Mouse (Mus musculus): ENCODE measurements around the gene Gm37240.
A peak's percentile ranks its signal among the peaks of the same experiment; 100 is the strongest.

Gene Gm37240

DNA sequence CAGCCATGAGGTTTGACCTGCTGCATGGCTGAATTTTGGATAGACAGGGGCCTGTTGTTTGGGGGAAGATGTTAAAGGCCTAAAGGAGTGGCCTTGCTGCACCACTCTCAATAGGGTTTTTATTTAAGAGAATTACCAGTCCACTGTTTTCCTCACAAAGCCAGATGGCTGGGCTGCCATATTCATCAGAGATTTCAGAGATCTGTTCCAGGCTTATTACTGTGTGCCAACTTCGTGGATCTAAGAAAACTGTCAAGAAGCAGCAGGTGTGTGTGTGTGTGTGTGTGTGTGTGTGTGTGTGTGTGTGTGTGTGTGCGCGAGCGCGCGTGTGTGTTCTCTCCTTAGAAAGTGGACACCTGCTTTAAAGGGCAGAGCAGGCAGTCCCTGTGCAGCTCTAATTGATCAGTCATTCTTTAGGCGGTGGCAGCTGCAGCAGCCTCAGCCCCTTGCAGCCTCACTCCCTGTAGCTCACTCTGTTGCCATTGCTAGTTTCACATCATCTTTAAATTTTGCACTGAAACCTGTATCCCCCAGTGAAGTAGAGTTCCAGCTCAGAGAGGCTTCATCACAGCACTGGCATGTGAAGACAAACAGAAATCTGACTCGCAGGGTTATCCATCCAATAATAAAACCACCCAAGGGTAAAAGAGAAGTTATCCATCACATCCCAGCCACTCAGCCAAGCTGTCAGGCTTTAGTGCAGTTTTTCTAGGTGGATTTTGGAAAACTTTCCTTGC lies 252.8 kb downstream of the Gm37240 start:
- no peak for DNase-seq (ENCODE audit: low spot score in 2 of 2)

DNA sequence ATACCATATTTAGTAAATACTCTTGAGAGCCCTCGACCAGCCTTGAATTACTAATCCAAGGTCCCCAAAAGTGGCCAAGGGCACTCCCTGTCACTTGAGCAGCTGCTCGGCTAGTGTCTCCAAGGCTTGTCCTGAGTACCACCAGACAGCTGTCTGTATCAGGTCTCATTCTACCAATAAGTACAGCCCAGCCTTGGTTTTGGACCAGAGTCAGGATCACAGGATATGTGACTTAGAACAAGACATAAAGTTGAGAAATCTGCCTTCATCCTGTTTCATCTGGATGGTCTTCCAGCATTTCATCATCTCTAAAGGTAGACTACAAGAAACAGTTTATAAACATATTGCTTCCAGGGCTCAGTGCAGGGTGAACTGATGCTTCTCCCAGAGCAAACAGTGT lies 253.6 kb downstream of the Gm37240 start:
- DNase-seq (ENCODE audit: low spot score in 2 of 2) = no peak

DNA sequence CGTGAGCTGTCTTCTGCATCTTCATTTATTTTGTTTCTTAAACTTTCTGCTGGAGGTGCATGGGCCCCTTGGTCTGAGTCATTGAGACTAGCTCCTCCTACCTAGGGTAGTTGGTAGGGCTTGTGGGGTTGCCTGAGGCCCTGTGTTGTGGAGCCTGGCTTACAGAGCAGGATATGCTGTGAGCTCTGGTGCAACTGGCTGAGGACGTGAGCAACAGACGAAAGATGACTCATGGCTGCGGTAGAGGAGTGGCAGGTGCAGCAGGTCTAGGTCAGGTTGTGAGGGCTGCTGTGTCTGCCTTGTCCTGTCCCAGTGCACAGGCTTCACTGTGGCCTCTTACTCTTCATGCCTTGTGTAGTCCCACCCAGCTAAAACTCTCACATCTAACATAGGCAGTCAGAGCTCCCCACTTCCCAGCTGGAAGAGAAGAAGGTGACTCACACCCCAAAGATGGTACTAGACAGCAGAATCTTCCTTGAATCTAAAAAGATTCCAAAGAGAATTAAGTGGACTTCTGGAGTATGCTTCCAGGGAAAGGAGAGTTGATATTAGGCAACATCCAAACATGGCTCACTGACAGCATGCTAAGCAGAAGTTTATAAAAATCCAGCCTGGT lies 257.3 kb downstream of the Gm37240 start:
- no peak for DNase-seq (ENCODE audit: low spot score in 2 of 2)

DNA sequence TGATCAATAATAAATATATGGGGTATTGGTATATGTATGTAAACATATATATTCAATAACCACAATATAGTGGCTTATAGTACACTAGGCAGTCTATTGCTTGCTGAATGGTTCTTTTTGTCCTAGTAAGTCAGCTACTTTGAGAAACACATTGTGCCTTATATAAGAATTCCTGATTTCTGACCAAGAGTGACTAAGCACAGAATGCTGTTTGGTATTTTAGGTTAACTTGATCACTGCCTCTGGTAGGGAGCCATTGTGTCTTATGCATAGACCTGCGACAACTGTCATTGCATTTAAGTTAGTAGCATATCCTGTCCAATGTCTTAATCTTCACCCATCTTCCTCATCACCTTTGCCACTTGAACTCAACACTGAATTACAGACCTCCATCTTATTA lies 267.6 kb downstream of the Gm37240 start:
- DNase-seq (ENCODE audit: low spot score in 2 of 2) = no peak

DNA sequence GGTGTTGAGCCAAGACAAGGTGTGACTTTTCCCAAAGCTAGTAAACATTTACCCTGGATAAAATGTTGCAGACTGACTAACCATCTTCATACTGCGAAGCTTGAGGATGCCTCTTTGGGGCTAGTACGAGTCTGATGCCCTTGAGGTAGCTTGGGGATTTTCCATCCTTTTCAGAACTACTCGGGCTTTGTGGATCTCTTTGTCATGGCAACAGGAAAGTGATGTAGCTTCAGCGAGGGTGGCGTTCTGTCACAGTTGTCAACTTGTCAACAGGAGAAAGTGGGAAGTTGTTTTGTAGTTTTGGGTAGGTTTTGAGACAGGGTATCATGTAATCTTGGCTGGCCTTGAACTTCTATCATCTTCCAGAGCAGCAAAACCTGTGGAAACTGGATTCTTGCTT lies 268.0 kb downstream of the Gm37240 start:
- no peak for DNase-seq (ENCODE audit: low spot score in 2 of 2)

DNA sequence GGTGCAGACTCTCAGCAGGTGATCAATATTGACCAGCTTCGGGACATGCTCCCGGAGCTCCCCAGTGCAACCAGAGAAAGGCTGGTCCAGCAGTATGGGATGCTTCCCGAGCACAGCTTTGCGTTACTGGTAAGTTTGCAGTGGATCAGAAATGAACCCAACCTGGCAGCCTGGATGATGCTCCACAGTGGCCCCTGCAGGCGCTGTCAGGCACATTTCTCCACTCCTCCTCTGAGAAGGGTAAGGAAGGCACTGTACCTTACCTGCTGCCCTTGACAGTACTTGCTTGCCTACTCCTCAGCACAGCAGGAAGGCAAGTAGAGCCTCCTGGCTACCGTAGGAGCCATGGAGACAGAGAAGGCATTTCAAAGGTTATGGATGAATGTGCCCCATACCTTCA lies 268.4 kb downstream of the Gm37240 start:
- DNase-seq (ENCODE audit: low spot score in 2 of 2) = no peak

DNA sequence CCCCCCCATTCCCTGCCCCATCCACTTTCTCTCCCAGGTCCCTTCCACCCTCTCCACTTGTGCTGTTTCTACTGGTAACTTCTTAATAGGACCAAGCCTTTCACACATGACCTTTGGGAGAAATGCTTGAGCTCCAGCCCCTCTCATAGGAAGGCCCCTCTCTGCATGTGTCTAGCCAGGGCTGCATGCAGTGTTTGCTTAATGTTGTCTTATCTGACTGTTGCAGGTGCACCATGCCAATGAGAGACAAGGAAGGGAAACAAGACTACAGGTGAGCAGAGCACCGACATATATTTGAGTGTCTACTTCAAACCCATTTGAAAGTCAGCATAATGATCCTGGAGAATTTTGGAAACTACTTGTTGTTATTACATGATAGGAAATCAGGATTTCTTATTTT lies 270.9 kb downstream of the Gm37240 start:
- no peak for DNase-seq (ENCODE audit: low spot score in 2 of 2)

DNA sequence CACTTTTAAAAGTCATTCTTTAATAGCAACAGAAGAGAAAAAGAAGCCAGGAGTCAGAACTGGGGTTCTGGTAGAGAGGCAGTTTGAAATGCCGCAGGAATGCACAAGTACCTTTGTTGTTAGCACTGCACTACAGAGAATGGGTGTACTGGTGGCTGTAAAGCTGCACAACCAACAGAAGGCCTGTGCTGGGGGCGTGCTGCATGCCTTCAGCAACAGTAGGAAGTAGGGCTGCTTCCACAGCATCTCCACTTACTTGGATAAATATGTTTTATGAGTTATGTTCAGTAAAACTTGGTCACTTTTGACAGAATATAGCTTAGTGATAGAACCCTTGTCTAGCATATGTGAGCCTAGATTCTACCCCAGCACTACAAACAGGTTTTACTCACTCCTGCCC lies 279.6 kb downstream of the Gm37240 start:
- no peak for DNase-seq (ENCODE audit: low spot score in 2 of 2)

DNA sequence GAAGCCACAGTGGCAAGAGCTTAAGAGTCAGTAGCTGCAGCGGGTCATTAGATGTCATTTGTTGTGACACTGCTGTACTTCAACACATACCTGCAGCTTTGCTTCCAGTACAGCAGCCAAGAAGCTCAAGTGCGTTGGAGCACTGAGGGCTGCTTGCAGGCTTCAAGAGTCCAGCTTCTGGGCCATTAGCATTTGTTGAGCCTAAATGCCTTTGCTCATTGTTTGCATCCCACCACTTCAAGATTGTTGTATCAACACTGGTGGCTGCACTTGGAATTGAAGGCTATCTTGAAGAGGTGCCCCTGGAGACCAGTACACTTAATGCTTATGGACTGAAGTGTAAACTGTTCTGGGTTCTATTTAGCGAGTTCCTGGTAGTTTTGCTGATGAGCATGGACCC lies 280.4 kb downstream of the Gm37240 start:
- no peak for DNase-seq (ENCODE audit: low spot score in 2 of 2)

DNA sequence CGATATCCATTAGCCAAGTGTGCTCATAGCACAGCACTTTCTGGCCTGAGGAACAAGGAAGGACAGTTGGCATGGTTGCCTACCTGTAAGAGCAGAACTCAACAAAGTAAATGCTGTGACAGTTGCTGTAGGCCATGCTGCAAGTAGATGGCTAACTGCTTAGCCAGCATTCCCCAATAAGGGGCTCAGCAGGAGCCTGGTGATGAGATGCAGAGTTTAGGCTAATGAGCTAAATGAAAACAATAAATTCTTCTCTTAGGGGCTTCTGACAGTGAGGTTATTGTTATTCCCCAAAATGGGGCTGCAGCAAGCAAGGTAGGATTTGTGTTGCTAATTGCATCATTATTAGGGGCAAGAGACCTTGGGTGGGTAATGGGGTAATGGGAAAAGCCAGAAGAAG lies 283.5 kb downstream of the Gm37240 start:
- no peak for DNase-seq (ENCODE audit: low spot score in 2 of 2)

DNA sequence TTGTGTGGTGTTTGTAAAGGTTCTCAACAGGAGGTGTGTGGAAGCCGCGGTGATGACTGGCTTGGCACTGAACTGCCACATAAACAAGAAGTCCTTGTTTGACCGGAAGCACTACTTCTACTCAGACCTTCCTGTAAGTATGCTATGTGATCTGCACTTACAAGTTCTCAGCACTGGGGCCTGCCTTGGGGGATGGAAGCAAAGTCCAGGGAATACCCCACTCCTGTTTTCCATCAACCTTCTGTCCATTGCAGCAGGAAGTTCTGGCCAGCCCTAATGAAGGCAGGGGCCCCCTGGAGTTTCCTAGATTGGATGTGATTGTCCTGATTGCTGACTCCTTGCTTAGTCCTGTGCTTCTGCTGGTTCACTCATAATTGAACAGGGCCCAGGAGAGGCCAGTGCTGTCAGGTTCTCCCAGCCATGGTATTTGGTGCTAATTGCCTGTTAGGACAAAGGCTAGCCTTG lies 285.4 kb downstream of the Gm37240 start:
- no peak for DNase-seq (ENCODE audit: low spot score in 2 of 2)

DNA sequence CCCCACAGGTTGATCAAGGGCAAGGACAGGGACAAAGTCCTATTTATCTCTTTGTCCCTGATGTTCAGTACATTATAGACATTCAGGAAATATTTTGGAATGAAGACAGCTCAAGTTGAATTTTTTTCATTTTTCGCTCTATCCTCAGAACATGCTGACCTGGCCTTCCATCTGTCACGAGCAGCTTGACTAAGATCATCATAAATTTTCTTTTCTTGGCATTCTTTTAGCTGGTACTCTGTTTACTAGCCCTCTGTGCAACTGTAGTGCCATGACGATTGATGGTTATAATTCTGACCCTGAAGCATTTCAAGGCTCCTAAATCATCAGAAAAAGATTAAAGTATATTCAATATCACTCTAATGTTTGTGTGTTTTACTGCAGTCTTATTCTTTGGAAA lies 287.8 kb downstream of the Gm37240 start:
- DNase-seq (ENCODE audit: low spot score in 2 of 2) = no peak

DNA sequence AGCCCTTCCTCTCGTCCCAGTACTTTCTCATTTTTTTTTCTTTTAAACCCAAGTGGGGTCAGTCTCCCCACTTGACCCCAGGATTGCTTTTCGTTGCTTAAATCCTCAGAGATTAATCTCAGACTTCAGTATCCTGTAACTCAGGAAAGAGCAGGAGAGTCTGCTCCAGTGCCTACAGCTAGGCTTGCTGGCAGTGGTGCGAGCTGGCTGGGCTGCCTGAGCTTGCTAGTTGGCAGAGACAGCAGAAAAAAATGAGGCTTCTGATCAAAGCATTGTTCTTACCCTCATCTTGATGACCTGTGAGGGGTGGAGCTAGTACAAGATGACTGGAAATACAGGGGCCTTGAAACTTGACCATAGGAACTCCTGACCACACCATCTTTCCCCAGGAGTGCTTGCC lies 292.9 kb downstream of the Gm37240 start:
- no peak for DNase-seq (ENCODE audit: low spot score in 2 of 2)

DNA sequence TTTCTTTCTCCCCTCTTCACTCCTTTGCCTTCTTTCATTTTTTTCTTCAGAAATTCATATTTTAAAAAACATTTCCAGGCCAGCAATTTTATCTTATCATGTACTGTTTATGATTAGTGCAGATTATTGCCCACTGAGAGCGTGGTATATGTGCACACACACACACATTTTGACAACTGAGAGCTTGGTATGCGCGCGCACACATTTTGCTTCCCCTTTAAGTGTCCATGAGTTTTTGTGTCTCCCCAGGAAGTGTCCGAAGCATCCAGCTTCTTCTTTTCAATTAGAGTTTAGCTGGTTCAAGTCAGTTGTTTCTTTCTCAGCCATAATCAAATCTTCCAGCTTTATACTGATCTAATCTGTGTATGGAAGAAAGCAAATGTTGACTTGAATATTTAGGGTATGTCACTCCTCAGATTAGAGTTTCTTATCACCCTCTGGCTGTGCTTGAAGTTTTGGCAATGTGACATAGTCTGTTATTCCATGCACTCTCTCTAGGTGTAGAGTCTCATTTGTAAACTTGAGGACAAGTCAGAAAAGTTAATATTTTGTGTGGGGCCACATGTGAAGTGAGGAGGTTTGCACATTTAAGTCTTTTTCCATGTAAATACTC lies 294.6 kb downstream of the Gm37240 start:
- no peak for DNase-seq (ENCODE audit: low spot score in 2 of 2)

DNA sequence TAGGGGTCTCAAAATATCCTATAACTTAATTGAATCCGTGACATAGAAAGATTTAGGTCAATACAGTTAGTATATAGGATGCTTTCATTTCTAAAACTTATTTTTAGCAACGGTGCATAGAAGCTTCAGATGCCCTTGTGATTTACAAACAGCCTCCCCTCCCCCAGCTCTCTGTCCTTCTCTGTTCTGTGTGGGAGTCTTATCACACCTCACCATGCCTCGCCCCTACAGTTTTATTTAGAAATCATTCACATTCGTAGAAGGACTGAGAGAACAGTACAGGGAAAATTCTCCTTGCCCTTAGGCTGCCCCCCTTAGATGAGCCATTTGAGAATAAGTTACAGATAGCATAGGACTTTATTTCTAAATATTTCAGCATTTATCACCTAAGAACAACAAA lies 295.3 kb downstream of the Gm37240 start:
- DNase-seq (ENCODE audit: low spot score in 2 of 2) = no peak

DNA sequence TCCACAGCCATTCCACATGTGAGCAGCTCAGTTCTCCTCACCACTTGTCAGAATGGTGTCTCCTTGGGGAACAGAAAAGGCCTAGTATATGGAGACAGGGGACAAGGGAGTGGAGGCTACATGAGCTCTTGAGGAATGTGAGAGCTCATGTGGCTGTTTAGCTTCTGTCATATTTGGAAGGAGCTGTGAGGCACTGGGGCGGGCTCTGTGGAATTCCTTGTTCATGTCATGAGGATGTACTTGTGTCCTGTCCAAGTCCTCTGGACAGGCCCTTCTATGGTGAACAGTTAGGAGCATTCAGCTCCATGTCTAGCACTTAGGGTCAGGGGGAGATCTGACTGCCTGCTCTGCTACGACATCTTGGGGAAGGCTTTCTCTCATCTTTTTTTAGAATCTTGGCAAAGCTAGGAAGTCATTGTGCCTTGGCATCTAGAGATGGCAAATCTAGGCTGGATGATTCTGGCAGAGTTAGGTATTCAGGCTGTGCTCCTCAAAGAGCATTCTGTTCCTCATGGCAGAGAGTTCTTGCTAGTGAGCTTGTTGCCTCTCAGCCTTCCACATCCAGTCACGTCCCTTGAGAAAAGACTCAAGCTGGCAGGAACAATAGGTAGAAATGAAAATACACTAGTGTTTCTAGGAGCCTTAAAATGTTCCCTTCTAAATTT lies 297.1 kb downstream of the Gm37240 start:
- DNase-seq (ENCODE audit: low spot score in 2 of 2) = no peak

DNA sequence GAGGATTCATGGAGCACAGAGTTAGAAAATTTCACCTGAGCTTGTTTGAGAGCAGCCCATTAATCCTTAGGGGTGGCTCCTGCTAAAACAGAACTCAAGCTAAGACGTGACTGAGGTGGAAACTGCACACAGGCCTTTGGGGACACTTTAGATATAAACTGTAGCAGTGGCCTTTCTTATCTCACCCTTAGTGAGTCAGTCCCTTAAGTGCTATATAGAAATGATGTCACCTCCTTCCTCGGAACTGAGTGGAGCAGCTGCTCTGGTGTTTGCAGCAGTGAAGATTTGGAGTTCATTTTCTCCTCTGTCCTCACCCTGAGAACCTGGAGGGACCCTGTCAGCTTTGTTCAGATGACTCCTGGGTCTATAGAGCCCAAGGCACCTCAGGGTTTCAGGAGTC lies 298.6 kb downstream of the Gm37240 start:
- DNase-seq (ENCODE audit: low spot score in 2 of 2) = no peak

DNA sequence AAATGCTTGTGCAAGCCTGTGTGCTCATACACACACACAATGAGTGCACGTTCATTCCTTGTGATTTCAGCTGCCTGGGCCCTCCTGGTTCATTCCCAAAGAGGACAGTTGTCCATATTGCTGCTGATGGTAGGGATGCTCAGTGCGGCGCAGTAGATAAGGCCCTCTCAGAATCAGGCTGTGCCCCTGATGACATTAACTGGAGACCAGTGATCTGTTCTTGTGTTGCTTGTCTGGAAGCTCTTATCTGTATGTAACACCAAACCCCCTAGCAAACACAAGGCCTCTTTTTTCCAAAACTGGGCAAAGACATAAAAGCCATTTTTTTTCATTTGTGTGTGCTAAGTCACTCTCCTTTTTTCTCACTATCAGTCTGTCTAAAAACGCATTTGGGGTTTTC lies 302.4 kb downstream of the Gm37240 start:
- DNase-seq (ENCODE audit: low spot score in 2 of 2) = no peak

DNA sequence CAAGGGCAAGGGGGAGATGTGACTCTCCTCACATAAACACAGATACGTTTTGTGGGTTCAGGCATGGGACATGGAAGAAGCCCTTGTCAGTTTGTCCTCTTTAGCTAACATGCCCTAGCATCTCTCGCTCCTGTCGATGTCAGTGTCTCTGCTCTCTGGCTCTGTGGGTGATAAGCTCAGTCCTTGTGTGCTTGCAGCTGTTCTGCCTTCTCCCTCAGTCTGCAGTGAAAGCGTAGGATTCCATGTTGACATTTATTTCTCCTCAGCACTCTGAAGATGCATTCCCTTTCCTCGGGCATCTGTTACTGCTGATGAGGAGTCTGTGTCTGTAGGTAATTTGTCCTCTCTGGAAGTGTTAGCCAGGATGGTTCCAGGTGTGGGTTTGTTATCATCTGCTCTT lies 304.1 kb downstream of the Gm37240 start:
- no peak for DNase-seq (ENCODE audit: low spot score in 2 of 2)

DNA sequence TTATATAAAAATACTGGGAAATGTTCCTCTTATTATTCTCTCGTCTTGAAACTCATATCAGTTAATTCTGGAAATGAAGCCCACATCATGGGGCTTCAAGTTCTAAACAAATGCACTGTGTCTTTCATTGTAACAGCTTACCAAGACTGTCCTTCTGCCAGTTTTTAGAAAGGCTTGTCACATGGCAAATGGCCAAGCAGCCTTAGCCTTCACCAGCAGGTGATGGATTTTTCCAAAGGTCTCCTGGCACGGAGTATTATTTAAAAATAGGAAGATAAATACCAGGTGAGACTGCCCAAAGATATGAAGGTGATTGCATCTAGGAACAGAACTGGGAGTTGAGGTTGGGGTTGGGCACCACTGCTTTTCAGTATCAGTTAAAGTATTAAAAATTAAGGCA lies 304.6 kb downstream of the Gm37240 start:
- DNase-seq (ENCODE audit: low spot score in 2 of 2) = no peak

DNA sequence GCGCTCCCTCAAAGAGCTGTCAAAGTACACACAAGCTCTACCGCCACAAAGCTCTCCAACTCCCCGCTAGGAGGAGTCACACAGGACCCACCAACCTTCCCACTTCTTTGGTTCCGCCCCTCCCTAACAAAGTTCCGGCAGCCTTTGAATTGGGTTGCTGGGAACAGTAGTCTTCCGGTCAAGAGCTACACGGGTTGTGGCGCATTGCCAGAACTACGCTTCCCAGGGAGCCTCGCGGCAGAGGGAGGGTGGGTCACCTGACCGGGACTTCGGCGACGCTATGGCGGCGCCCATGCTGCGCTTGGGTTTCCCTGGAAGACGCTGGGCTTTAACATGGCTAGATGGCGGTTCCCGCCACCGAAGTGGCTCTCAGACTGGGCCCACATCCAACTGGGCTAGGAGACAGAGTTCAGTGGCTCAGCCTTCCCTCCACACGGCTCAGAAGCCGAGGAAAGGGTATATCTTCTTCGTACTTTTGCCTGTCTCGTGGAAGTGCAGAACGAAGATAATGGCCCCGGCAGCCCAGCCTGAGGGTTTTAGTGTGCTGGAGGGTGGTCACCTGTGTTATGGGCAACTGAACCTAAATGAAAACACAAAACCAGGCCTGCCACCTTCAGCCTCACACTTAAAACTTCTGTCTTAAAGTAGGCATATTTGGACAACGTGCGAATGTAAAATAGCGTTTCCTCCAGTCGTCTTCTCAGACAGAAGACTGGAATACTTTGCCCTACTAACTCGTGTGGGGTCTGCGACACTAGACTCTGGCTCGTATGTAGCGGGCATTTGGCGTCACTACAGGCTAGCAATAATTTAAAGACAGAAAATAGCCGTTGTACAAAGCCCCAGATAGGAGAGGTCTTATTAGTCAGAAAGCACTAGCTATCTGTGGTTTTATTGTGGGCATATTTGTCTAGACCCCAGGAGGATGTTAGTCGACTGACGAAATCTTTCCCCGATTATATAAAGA lies 313.2 kb downstream of the Gm37240 start, which contains the start of gene Gatb:
Gatb (plus strand) TSS at position 256 of the 967 bp plus-strand sequence.
- peak; percentile 98 to 99 for DNase-seq (ENCODE audit: low spot score in 2 of 2)

Data from frontal cortex, postnatal 14 days (tissue).